Mouse (Mus musculus): Measurements from ENCODE around the gene Unc5b. TPM values are rescaled to one million over a fixed set of nuclear protein-coding genes. Genes with fewer than 3 reads are reported as not detected.

Gene Unc5b
- polyA plus RNA-seq, 1 experiment from 2014 or later, result 10.5 TPM

DNA sequence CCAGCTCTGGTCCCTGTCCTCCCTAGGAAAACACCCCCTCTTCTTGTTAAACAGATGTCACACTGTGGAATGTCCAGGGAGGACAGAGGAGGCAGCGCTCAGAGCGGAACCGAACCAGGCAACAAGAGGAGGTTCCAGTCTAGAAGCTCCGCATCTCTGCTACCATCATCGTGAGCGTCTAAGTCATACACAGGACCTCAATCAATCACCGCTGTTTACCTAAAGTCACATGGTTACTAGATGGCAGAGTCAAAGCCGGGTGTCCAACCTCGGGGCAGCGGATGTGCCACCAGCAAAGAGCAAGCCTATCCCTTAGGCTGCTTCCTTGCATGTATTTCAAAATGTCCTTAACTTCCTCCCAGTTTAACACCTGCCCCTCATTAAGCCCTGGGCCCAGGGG is 39.0 kb downstream of the Unc5b start:
- Histone ChIP-seq H3K4me3 (ENCODE audit: low read length) (no peak overlapping the region), H3K4me2 (replicated peaks; ENCODE audit: low read depth, low read length) (peak overlapping the region; percentile 13; the same call in 1 of the 2 replicates), H3K27me3 (ENCODE audit: insufficient read depth, low read length) (no peaks in the 10 kb centered on the region), H3K36me3 (ENCODE audit: insufficient read depth, low read length) (no peaks in the 10 kb centered on the region; the same call in 1 of the 2 replicates), H3K9me3 (ENCODE audit: low read length) (no peaks in the 10 kb centered on the region), H3K27ac (ENCODE audit: low read length) (peak overlapping the region; percentile 63), H3K9ac (replicated peaks; ENCODE audit: low read length) (0 out of 2 replicates have a peak overlapping the region, but pooled peaks have one; percentile 22), H3K4me1 (ENCODE audit: insufficient read depth, low read length) (peaks cover 52% of the 10 kb centered on the region)
- peak; percentile 36; the same call in 1 of the 2 replicates for ATAC-seq (ENCODE audit: low FRiP score, low TSS enrichment)
- 21% methylated on average over 10 of the region's 10 CpGs for WGBS

DNA sequence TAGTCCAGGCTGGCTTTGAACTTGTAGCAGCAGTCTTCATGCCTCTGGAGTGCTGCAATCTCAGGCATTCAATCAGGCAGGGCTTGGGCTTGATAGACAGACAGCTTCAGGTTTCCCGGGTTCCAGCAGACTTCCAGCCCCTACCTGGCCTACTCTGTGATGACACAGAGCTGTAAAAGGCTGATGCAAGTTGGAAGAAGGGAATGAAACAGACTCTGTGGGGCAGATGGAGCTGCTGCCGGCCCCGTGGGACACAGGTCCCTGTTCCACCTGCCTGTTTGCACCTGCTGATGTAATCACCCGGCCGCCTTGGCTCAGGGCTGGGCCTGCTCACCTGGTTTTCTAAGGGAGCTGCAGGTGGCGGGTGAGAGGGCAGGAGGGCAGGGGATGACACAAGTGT is 40.5 kb downstream of the Unc5b start:
- Histone ChIP-seq H3K9me3 (ENCODE audit: low read length) (no peaks in the 10 kb centered on the region), H3K27ac (ENCODE audit: low read length) (no peak overlapping the region), H3K27me3 (ENCODE audit: insufficient read depth, low read length) (no peaks in the 10 kb centered on the region), H3K9ac (replicated peaks; ENCODE audit: low read length) (no peak overlapping the region), H3K4me3 (ENCODE audit: low read length) (no peak overlapping the region), H3K4me2 (replicated peaks; ENCODE audit: low read depth, low read length) (no peak overlapping the region), H3K36me3 (ENCODE audit: insufficient read depth, low read length) (no peaks in the 10 kb centered on the region; the same call in 1 of the 2 replicates), H3K4me1 (ENCODE audit: insufficient read depth, low read length) (peaks cover 42% of the 10 kb centered on the region)
- no peak for ATAC-seq (ENCODE audit: low FRiP score, low TSS enrichment)
- WGBS, result 89% methylated on average over 6 of the region's 6 CpGs

DNA sequence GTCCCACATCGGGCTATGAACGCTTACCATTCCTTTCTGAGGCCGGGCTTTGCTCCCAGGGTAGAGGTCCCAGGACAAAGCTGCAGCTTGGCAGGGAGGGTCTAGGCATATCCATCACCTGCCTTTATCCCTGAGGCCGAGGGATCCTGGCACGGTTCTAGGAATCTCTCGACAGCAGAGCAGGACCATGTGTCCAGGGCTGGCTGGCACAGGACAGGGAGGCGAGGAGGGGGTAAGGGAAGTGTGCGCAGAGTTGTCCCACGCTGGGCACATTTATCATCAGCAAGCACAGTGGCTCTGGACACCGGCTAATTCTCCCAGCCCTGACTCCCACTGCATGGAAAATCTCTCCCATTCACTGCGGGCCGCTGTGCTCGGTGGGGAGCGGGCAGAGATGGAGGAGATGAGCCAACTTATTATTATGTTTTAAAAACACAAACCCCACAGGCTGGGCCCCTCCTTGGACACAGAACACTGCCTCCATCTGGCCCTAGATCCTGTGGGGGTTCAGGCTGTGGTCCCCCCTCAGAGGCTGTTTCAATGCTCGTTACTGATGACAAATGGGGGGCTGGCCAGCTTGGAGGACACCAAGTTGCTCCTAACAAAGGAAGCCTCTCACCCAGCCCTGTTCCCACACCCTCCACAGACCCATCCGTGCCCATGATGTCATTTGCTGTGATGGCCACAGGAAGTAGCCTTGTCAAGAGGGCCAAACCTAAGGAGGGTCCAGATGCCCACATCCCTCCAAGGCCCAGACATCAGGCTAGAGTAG is 43.9 kb downstream of the Unc5b start:
- H3K9me3 ChIP-seq (ENCODE audit: low read length), result no peaks in the 10 kb centered on the region
- H3K27me3 ChIP-seq (ENCODE audit: insufficient read depth, low read length), result no peaks in the 10 kb centered on the region
- H3K4me3 ChIP-seq (ENCODE audit: low read length), result no peak overlapping the region
- no peak overlapping the region for H3K27ac ChIP-seq (ENCODE audit: low read length)
- H3K4me2 ChIP-seq (replicated peaks; ENCODE audit: low read depth, low read length), result no peak overlapping the region
- H3K36me3 ChIP-seq (ENCODE audit: insufficient read depth, low read length), result no peaks in the 10 kb centered on the region; the same call in 1 of the 2 replicates
- peaks cover 8% of the 10 kb centered on the region for H3K4me1 ChIP-seq (ENCODE audit: insufficient read depth, low read length)
- H3K9ac ChIP-seq (replicated peaks; ENCODE audit: low read length), result no peak overlapping the region
- no peak for ATAC-seq (ENCODE audit: low FRiP score, low TSS enrichment)
- WGBS, result 80% methylated on average over 16 of the region's 16 CpGs

DNA sequence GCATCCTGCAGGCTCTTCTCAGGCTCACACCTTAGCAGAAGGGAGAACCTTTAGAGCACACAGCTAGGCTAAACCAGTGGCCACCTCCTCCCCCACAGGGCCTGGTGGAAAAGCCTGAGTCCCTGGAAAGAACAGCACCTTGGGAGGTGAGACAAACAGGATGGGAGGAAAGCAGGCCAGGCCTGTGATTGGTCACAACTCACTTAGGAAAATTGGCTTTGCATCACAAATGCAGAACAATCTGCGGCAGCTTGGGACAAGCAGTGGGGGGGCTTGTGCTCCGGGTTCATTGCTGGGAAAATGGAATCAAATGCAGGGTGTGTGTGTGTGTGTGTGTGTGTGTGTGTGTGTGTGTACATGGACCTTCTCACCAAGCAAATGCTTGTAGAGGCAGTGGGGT is 47.8 kb downstream of the Unc5b start:
- WGBS, result 63% methylated on average over 2 of the region's 2 CpGs
- no peak for ATAC-seq (ENCODE audit: low FRiP score, low TSS enrichment)
- no peaks in the 10 kb centered on the region for H3K36me3 ChIP-seq (ENCODE audit: insufficient read depth, low read length)
- H3K4me3 ChIP-seq (ENCODE audit: low read length), result no peak overlapping the region
- no peak overlapping the region for H3K4me2 ChIP-seq (replicated peaks; ENCODE audit: low read depth, low read length)
- H3K9ac ChIP-seq (replicated peaks; ENCODE audit: low read length), result no peak overlapping the region
- H3K27me3 ChIP-seq (ENCODE audit: insufficient read depth, low read length), result no peaks in the 10 kb centered on the region
- H3K4me1 ChIP-seq (ENCODE audit: insufficient read depth, low read length), result peaks cover 12% of the 10 kb centered on the region
- H3K9me3 ChIP-seq (ENCODE audit: low read length), result no peaks in the 10 kb centered on the region
- H3K27ac ChIP-seq (ENCODE audit: low read length), result no peak overlapping the region

DNA sequence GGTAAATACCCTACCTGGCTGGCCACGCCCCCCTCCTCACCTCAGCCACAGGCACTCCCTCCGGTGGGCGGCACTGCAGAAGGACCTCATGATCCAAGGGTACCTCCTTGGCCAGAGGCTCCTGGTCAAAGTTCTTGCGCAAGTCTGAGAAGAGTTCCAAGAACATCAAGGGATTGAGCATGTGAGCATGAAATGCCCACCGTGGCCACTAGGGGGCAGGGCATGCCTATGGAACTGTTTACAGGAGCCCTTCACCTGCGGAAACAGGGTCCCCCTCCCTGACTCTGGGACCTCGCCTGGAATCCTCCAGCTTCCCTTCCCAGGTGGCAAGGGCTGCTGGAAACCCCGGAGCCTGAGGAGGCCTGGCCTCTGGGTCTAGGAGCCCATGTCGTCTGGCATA is 51.8 kb downstream of the Unc5b start:
- no peak overlapping the region for H3K9ac ChIP-seq (replicated peaks; ENCODE audit: low read length)
- ATAC-seq (ENCODE audit: low FRiP score, low TSS enrichment), result peak; percentile 41; the same call in 1 of the 2 replicates
- no peaks in the 10 kb centered on the region for H3K27me3 ChIP-seq (ENCODE audit: insufficient read depth, low read length)
- no peak overlapping the region for H3K27ac ChIP-seq (ENCODE audit: low read length)
- 8% methylated on average over 9 of the region's 9 CpGs for WGBS
- H3K4me2 ChIP-seq (replicated peaks; ENCODE audit: low read depth, low read length), result 0 out of 2 replicates have a peak overlapping the region, but pooled peaks have one; percentile 19
- no peak overlapping the region for H3K4me3 ChIP-seq (ENCODE audit: low read length)
- peaks cover 12% of the 10 kb centered on the region; the same call in 1 of the 2 replicates for H3K36me3 ChIP-seq (ENCODE audit: insufficient read depth, low read length)
- no peaks in the 10 kb centered on the region for H3K9me3 ChIP-seq (ENCODE audit: low read length)
- H3K4me1 ChIP-seq (ENCODE audit: insufficient read depth, low read length), result peaks cover 12% of the 10 kb centered on the region

DNA sequence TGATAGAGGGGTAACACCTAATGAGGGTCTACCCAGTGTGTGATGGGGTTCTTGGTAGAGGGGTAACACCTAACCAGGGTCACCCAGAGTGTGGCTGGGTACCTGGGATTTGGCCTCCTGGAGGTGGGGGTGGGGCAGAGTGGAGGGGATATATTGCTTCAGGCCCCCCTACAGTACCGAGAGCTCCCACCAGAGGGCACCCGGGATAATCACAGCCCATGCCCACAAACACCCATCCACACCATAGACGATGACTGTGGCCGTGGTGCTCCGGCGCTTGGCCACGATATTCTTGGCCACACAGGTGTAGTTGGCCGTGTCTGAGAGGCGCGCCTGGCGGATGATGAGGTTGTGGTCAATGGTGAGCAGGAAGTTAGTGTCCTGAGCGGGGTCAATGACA is 52.8 kb downstream of the Unc5b start:
- Histone ChIP-seq H3K36me3 (ENCODE audit: insufficient read depth, low read length) (peaks cover 21% of the 10 kb centered on the region; the same call in 1 of the 2 replicates), H3K4me2 (replicated peaks; ENCODE audit: low read depth, low read length) (no peak overlapping the region), H3K4me3 (ENCODE audit: low read length) (no peak overlapping the region), H3K27me3 (ENCODE audit: insufficient read depth, low read length) (no peaks in the 10 kb centered on the region), H3K9ac (replicated peaks; ENCODE audit: low read length) (no peak overlapping the region), H3K4me1 (ENCODE audit: insufficient read depth, low read length) (peaks cover 12% of the 10 kb centered on the region), H3K9me3 (ENCODE audit: low read length) (no peaks in the 10 kb centered on the region), H3K27ac (ENCODE audit: low read length) (no peak overlapping the region)
- ATAC-seq (ENCODE audit: low FRiP score, low TSS enrichment), result peak; percentile 29; the same call in 1 of the 2 replicates
- 67% methylated on average over 12 of the region's 12 CpGs for WGBS

DNA sequence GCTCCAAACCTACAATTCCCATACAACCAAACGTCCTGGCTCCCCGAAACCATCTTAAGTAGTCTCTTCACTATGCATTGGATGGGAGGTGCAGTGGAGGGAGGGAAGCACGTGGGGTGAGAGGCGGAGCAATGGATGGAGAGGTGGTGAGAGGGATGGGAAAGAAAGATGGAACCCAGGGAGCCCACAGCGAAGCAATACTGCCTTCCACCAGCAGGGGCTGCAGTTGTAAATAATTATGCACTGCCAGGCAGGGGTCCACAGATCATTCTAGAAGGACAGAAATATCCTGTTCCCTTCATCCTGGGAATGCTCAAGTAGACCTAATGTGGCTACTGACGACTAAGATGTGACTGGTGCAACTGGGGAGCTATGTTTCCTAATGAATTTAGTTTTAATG is 55.9 kb downstream of the Unc5b start:
- H3K27ac ChIP-seq (ENCODE audit: low read length), result no peak overlapping the region
- no peak overlapping the region for H3K4me3 ChIP-seq (ENCODE audit: low read length)
- H3K9ac ChIP-seq (replicated peaks; ENCODE audit: low read length), result no peak overlapping the region
- H3K4me2 ChIP-seq (replicated peaks; ENCODE audit: low read depth, low read length), result no peak overlapping the region
- H3K9me3 ChIP-seq (ENCODE audit: low read length), result no peaks in the 10 kb centered on the region
- H3K4me1 ChIP-seq (ENCODE audit: insufficient read depth, low read length), result peaks cover 11% of the 10 kb centered on the region
- no peaks in the 10 kb centered on the region for H3K27me3 ChIP-seq (ENCODE audit: insufficient read depth, low read length)
- ATAC-seq (ENCODE audit: low FRiP score, low TSS enrichment), result no peak
- H3K36me3 ChIP-seq (ENCODE audit: insufficient read depth, low read length), result peaks cover 33% of the 10 kb centered on the region; the same call in 1 of the 2 replicates
- WGBS, result 78% methylated on average over 6 of the region's 6 CpGs

DNA sequence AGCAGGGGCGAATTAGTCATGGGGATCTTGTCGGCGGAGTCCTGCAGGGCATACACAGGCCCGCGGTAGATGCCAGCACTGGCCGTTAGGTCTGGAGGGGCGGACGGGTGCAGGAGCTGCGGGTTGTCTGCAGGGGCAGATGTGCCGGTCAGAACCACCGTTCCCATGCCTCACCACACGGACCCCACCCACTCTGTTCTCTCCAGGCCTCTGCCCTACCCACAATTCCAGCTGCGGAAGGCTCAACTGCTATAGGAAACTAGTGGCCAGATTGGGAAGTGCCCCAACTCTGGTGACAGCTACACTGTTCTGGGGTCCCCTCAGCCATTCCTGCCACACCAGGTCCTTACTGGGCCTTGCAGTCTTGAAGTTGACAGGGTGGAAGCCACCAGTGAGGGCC is 56.8 kb downstream of the Unc5b start:
- Histone ChIP-seq H3K36me3 (ENCODE audit: insufficient read depth, low read length) (peaks cover 33% of the 10 kb centered on the region; the same call in 1 of the 2 replicates), H3K9ac (replicated peaks; ENCODE audit: low read length) (no peak overlapping the region), H3K9me3 (ENCODE audit: low read length) (no peaks in the 10 kb centered on the region), H3K4me3 (ENCODE audit: low read length) (no peak overlapping the region), H3K4me2 (replicated peaks; ENCODE audit: low read depth, low read length) (no peak overlapping the region), H3K27me3 (ENCODE audit: insufficient read depth, low read length) (no peaks in the 10 kb centered on the region), H3K4me1 (ENCODE audit: insufficient read depth, low read length) (peaks cover 3% of the 10 kb centered on the region), H3K27ac (ENCODE audit: low read length) (no peak overlapping the region)
- ATAC-seq (ENCODE audit: low FRiP score, low TSS enrichment), result no peak
- WGBS, result 98% methylated on average over 13 of the region's 13 CpGs

DNA sequence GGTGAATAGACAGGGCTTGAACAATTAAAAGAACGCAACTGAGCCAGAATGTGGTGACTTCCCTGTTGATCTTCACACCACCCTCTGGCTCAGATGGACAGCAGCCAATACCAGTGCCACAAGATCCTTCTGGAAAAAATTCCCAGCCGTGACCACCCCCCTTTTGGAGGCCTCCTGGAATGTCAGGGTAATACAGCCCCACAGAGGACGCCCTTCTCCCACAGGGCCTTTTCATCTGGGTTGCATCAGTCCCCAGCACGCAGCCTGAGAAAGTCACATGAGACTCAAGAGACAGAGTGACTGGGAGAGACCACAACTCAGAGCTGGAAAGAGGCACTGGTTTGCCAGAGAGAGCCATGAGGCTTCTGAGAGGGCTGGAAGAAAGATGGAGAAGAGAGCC is 60.5 kb downstream of the Unc5b start:
- no peak for ATAC-seq (ENCODE audit: low FRiP score, low TSS enrichment)
- Histone ChIP-seq H3K4me1 (ENCODE audit: insufficient read depth, low read length) (no peaks in the 10 kb centered on the region), H3K27me3 (ENCODE audit: insufficient read depth, low read length) (no peaks in the 10 kb centered on the region), H3K4me3 (ENCODE audit: low read length) (no peak overlapping the region), H3K4me2 (replicated peaks; ENCODE audit: low read depth, low read length) (no peak overlapping the region), H3K36me3 (ENCODE audit: insufficient read depth, low read length) (peaks cover 40% of the 10 kb centered on the region), H3K9me3 (ENCODE audit: low read length) (no peaks in the 10 kb centered on the region), H3K9ac (replicated peaks; ENCODE audit: low read length) (no peak overlapping the region), H3K27ac (ENCODE audit: low read length) (no peak overlapping the region)
- WGBS, result 63% methylated on average over 4 of the region's 4 CpGs

DNA sequence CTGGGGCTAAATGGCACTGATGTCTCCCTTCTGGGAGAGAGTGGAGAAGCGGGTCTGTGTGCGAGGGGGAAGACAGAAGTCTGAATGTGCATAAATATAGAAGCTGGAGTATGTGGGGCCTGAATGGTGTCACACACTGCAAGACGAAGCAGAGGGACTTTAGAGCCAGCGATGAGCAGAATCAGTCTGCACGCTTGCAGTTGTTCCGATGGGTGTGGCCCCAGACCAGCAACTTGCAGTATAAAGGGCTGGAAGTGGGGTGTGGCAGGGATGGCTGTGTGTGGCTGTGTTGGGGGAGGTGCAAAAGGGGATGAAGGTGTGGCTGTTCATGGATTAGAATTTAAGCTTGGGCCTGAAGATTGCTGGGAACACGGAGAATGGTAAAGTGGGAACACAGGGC is 62.8 kb downstream of the Unc5b start:
- Histone ChIP-seq H3K27ac (ENCODE audit: low read length) (no peak overlapping the region), H3K4me1 (ENCODE audit: insufficient read depth, low read length) (no peaks in the 10 kb centered on the region), H3K4me2 (replicated peaks; ENCODE audit: low read depth, low read length) (no peak overlapping the region), H3K27me3 (ENCODE audit: insufficient read depth, low read length) (no peaks in the 10 kb centered on the region), H3K9me3 (ENCODE audit: low read length) (no peaks in the 10 kb centered on the region), H3K36me3 (ENCODE audit: insufficient read depth, low read length) (peaks cover 35% of the 10 kb centered on the region), H3K9ac (replicated peaks; ENCODE audit: low read length) (no peak overlapping the region), H3K4me3 (ENCODE audit: low read length) (no peak overlapping the region)
- no peak for ATAC-seq (ENCODE audit: low FRiP score, low TSS enrichment)
- WGBS, result 92% methylated on average over 7 of the region's 7 CpGs
